Mouse (Mus musculus) bone marrow, adult 2 months (tissue): Measurements from ENCODE around the gene Nek11. TPM values are rescaled to one million over a fixed set of nuclear protein-coding genes. Genes with fewer than 3 reads are reported as not detected.

Source experiments
- H3K27ac ChIP-seq: fragments of 200-500 bp; 2 replicates; pipeline ENCODE4 v1.5.1; 2012; ENCODE audit warnings: low read depth, mild to moderate bottlenecking, control low read depth, inconsistent platforms, low read length; ENCODE audit not compliant: control insufficient read depth, poor library complexity, insufficient read depth
- H3K4me1 ChIP-seq: fragments of 200-500 bp; 2 replicates; pipeline ENCODE4 v1.6.1; 2011; ENCODE audit warnings: low read length; ENCODE audit not compliant: control insufficient read depth, insufficient read depth
- H3K4me3 ChIP-seq: fragments of 200-500 bp; replicated peaks from 2 replicates; pipeline ENCODE3; 2011; ENCODE audit warnings: mild to moderate bottlenecking, low read depth, low read length, control low read depth; ENCODE audit not compliant: control insufficient read depth
- CTCF ChIP-seq: fragments of 200-500 bp; IDR thresholded peaks from 2 replicates; pipeline ENCODE4 v1.5.1; 2011; ENCODE audit warnings: low read length, control low read depth; ENCODE audit not compliant: control insufficient read depth, insufficient read depth
- POLR2A ChIP-seq: fragments of 200-500 bp; IDR thresholded peaks from 2 replicates; pipeline ENCODE4 v1.6.1; 2011; ENCODE audit warnings: low read depth, mild to moderate bottlenecking, control low read depth, low read length, borderline replicate concordance; ENCODE audit not compliant: control insufficient read depth
- WGBS: fragments of 180-500 bp; shearing (Covaris S2); methylation state at CpG from one replicate; pipeline ENCODE4 v1.1.7; 2018; 5-methylcytosine and 5-hydroxymethylcytosine counted together
- polyA plus RNA-seq: library from polyadenylated mRNA; stranded (reverse); fragments of >200 nt; gene quantifications from 2 replicates; pipeline ENCODE4 v1.2.4, GENCODE M21; 2011; ENCODE audit warnings: low replicate concordance; ENCODE audit not compliant: missing spikeins, insufficient read depth, insufficient read length

Nek11 gene
- polyA plus RNA-seq: not detected in 2 replicates

GRCm38 (mm10) chr9:105395218-105395627, at the start of gene Nek11, which contains the start of gene Aste1:
Gene Nek11 (minus strand): TSS chr9:105395524.
Gene Aste1 (plus strand): TSS chr9:105395392.
- TF ChIP-seq POLR2A: peak; percentile 69; the same call in 1 of the 2 replicates
- TF ChIP-seq CTCF: no peak
- Histone ChIP-seq H3K27ac (peak within 1 kb of the TSS; percentile 91), H3K4me1 (no peaks in the 10 kb centered on the region), H3K4me3 (peak within 1 kb of the TSS; percentile 85)
- WGBS: under 1% methylated on average over 44 of the region's 44 CpGs

GRCm38 (mm10) chr9:105408549-105408948, 13.2 kb upstream of the Nek11 start:
- no peaks in the 10 kb centered on the region for H3K4me1 ChIP-seq
- no peak overlapping the region for H3K4me3 ChIP-seq
- WGBS: 83% methylated on average over 6 of the region's 6 CpGs
- no peak overlapping the region for H3K27ac ChIP-seq
- TF ChIP-seq CTCF (no peak), POLR2A (no peak)

- Histone ChIP-seq H3K4me1 (no peaks in the 10 kb centered on the region), H3K27ac (no peak overlapping the region), H3K4me3 (peak overlapping the region; percentile 85)
- 15% methylated on average over 11 of the region's 11 CpGs for WGBS
- no peak for TF ChIP-seq CTCF
- no peak for TF ChIP-seq POLR2A
Observed at GRCm38 (mm10) chr9:105394720-105395119, 604 bp downstream of the Nek11 start.

GRCm38 (mm10) chr9:105390616-105391015, 4.7 kb downstream of the Nek11 start:
- no peak overlapping the region for H3K4me3 ChIP-seq
- 49% methylated on average over 5 of the region's 5 CpGs for WGBS
- TF ChIP-seq CTCF (no peak), POLR2A (no peak)

GRCm38 (mm10) chr9:105389289-105389688, 6.0 kb downstream of the Nek11 start:
- TF ChIP-seq POLR2A (no peak), CTCF (no peak)
- Histone ChIP-seq H3K27ac (no peak overlapping the region), H3K4me3 (no peak overlapping the region), H3K4me1 (no peaks in the 10 kb centered on the region)
- WGBS: 6% methylated on average over 4 of the region's 4 CpGs

More at GRCm38 (mm10) chr9:105390616-105391015, 4.7 kb downstream of the Nek11 start:
- Histone ChIP-seq H3K4me1 (no peaks in the 10 kb centered on the region), H3K27ac (no peak overlapping the region)

GRCm38 (mm10) chr9:105387403-105387802, 7.9 kb downstream of the Nek11 start:
- Histone ChIP-seq H3K4me1 (no peaks in the 10 kb centered on the region), H3K27ac (no peak overlapping the region), H3K4me3 (no peak overlapping the region)
- no peak for TF ChIP-seq CTCF
- TF ChIP-seq POLR2A: no peak
- WGBS: 74% methylated on average over 5 of the region's 5 CpGs

GRCm38 (mm10) chr9:105379533-105380145, 15.7 kb downstream of the Nek11 start:
- TF ChIP-seq POLR2A: no peak
- TF ChIP-seq CTCF: no peak
- 81% methylated on average over 8 of the region's 8 CpGs for WGBS
- Histone ChIP-seq H3K4me1 (no peaks in the 10 kb centered on the region), H3K4me3 (no peak overlapping the region), H3K27ac (no peak overlapping the region)

- H3K4me3 ChIP-seq: no peak overlapping the region
- WGBS: 69% methylated on average over 3 of the region's 3 CpGs
- H3K4me1 ChIP-seq: no peaks in the 10 kb centered on the region
- no peak overlapping the region for H3K27ac ChIP-seq
- no peak for TF ChIP-seq CTCF
- no peak for TF ChIP-seq POLR2A
Observed at GRCm38 (mm10) chr9:105377622-105378021, 17.7 kb downstream of the Nek11 start.

- TF ChIP-seq CTCF: no peak
- TF ChIP-seq POLR2A: no peak
- Histone ChIP-seq H3K4me3 (no peak overlapping the region), H3K4me1 (no peaks in the 10 kb centered on the region), H3K27ac (no peak overlapping the region)
- WGBS: 69% methylated on average over 7 of the region's 7 CpGs
Observed at GRCm38 (mm10) chr9:105376954-105377530, 18.3 kb downstream of the Nek11 start.

GRCm38 (mm10) chr9:105376411-105376810, 18.9 kb downstream of the Nek11 start:
- no peak overlapping the region for H3K4me3 ChIP-seq
- 73% methylated on average over 7 of the region's 7 CpGs for WGBS
- no peaks in the 10 kb centered on the region for H3K4me1 ChIP-seq
- TF ChIP-seq CTCF (no peak), POLR2A (no peak)
- H3K27ac ChIP-seq: no peak overlapping the region
